Mouse (Mus musculus) kidney, adult 8-10 months (tissue): ENCODE data around the gene Capn1.

Experiments used
- DNase-seq, 2 experiments: peaks; one replicate each; pipeline ENCODE4 v3.0.0; 2022

Capn1 gene

DNA sequence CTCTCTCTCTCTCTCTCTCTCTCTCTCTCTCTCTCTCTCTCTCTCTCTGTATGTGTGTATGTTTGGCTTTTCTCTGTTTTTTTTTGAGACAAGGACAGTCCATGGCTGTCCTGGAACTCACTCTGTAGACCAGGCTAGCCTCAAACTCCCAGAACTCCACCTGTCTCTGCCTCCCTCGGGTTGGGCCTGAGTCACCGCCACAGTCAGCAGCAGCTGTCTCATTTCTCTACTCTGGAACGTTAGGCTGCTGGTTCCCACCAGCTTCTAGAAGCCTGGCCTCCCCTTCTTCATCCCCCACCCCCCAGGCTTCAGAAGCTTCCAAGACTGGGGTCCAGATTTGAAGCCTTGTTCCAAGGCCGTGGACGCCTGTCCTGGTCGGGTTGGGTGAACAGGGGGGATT lies 26.1 kb downstream of the Capn1 start:
- no peak for DNase-seq

DNA sequence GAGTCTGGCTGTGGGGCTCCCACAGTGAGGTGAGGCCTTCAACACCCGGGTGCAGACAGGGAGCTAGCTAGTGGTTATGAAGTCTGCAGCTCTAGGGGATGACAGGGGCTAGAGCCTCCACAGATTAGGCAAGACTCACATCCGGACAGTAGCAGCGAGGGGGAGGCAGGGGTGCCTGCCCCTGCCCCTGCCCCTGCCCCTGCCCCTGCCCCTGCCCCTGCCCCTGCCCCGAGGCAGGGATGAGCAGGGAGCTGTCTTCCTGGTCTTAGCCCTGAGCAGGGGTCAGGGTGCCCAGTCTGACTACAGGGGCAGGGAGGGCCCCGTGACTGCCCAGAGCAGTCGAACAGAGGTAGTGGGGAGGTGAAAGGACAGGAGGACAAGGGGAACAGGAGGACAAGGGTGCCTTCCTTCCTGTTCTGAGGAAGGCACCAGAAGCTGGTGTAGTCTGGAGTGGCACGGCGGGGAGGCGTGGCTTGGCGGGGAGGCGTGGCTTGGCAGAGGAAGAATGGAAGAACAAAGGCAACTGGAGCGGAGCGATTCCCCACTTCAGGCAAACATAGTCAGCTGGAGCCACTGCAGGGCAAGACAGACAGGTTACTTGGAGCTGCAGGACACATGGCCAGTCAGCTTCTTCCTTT lies 26.8 kb downstream of the Capn1 start:
- peak; percentile 82 to 91 for DNase-seq

DNA sequence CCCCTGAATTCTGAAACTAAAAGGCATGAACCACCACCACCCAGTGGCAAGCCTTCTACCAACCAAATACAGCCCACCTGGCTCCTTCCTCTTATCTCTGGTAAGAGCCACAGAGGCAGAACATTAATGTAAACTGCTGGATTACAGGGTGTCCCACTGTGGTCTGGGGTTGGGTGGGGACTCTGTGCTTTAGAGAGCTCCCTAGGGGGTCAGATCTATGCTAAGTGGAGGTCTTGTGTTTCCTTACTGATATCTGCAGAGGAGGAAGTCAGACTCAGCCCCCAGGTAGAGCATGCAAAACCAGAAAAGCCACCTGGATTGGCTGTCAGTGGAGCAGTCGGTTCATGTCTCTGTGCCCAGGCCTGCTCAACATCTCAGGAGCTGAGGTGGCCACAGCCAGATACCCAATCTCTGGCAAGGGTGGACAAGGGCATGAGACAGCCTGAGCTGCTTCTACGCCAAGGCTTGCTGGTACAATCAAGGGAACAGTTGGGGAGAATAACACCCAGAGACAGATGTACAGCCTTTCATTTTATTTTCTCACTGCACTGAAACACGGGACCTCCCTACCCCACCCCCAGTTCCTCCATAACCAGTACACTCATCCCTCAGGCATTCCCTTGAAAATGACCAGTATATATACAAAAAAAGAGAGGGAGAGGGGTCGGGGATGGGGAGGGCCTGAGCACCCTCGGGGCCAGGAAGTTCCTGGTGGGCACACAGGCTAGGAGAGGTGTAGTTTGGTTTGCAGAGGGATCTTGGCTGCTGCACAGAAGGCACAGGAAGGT lies 27.5 kb downstream of the Capn1 start:
- DNase-seq: no peak

DNA sequence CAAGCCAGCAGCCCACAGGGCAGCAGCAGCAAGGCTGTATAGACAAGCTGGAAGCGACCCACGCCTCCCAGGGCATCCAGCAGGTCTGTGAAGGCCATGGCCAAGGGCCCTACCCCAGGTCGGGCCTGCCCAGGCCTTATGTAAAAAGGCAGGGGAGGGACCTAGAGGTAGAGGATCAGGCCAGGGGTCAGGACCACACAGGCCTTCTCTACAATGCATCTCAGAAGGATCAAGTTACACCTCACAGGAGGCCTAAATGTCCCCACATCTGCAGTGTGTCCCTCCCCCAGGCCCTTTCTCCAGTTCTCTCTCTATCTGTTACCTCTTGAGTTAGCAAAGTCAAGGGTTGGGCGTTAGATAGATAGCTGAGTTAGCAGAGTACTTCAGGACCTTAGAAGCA lies 29.7 kb downstream of the Capn1 start, which contains the start of gene Slc22a20:
Gene Slc22a20 (minus strand): TSS at position 101 of the 400 bp plus-strand sequence.
- no peak for DNase-seq

DNA sequence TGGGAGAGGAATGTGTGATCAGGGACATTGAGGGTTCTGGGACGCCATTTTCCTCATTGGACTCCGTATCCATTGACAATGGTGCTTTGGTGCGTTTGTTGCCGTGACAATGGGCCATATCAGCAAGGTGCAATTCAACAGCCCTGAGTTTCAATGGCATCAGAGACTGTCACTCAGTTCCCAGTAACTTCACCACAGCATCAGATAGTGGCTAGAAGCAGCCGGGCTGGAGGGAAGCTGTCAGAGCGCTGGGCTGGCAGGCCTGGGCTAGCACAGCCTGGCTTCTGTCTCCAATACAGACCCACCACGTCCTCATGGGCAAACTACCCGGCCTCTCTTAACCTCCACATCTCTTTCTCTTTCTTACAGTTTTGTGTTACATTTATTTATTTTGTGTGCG lies 35.2 kb downstream of the Capn1 start:
- no peak for DNase-seq

DNA sequence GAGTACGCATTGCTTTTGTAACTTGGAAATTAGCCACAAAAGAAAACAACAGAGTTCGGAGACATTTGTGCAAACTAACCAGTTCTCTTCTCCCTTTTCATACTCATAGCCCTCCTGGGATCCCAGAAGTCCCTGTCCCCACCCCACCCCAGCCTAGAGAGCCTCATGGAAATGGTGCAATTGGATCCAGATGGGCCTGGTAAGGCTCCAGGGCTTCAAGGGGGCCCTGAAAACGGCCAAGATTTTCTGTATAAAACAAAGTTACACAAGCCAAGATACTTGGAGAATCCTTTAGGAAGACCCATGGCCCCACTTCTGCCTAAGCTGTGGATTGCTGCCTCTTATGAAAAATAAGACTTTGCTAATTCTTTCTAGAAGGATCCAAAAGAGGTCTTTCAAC lies 38.0 kb downstream of the Capn1 start:
- DNase-seq: no peak

DNA sequence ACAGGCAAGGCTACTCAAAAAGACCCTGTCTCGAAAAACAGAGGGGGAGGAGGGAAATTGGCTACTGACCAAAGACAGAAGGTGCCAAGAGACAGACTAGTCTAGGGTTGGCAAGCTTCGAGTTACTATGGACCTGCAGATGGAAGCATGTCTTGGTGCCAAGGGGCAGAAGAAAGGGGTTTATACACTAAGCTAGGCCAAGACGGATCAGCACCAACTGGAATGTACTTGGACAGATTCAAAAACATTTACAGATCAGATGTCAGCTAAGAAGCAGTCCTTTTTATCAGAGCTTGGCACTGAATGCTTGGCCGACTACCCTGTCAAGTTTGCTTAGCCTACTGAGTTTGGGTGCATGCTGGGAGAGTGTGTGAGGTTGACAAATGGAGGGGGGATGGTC lies 40.0 kb downstream of the Capn1 start:
- DNase-seq: no peak

DNA sequence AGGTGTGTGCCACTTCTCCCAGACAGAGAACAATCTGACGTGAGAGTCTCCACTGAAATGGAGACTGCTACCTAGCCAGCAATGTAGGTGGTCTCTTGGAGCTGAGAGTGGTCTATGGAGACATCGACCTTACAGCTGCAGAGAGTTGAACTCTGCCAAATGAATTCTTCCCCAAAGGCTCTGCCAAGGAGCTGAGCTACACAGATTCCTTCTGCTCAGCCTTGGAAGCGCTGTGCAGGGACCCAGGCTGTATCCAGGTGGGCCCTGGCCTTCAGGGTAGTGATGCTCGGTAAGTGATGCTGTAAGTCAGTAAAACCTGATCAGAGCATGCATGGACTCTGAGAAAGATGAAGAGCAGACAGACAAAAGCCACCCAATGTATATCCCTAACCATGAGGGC lies 40.6 kb downstream of the Capn1 start:
- DNase-seq: no peak

DNA sequence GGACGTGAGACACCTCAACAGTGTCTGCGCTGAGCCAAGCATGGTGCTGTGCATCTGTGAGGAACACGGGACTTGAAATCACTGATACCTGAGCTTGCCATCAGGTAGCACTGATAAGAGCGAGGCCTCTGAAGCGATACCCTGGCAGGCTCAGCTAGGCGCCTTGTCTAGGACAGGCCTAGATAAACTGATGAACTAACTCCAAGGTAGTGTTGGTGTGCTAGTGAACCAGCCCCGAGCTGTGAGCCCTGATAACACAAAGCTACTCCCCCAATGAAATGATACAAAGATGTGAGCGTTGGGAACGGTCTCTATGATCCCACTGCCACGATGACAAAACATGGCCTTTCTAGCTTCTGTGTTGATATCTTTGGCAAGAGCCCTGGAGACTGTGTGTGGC lies 48.0 kb downstream of the Capn1 start:
- no peak for DNase-seq

DNA sequence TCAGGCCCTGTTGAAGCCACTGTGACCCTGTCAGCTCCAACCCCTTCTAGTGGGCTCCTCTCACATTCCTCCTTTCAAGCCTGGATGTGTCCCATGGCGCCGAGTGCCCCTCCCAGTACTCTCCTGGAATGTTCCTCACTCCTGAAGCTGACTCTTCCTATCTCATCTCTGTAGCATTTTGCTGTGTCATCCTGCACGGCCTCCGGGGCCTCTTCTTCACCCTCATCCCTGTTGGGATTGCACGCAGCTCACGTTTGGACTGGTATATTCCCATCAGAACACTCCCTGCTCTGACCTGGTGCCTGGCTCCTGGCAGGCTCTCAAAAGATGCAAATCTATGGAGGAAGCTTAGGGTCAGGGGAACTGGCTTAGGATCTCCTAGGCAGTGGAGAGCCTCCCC lies 48.9 kb downstream of the Capn1 start:
- no peak for DNase-seq

DNA sequence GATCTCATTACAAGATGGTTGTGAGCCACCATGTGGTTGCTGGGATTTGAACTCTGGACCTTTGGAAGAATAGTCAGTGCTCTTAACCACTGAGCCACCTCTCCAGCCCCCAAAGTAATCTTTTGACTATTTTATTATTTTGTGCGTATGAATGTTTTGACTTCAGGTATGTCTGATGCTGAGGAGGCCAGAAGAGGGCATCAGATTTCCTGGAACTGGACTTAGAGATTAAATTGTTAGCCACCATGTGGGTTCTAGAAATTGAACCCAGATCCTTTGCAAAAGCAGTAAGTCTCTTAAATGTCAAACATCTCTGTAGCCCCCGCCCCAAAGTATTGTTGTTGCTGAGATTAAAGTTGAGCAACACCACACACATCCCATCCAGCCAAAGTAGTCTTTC lies 49.8 kb downstream of the Capn1 start:
- no peak for DNase-seq

DNA sequence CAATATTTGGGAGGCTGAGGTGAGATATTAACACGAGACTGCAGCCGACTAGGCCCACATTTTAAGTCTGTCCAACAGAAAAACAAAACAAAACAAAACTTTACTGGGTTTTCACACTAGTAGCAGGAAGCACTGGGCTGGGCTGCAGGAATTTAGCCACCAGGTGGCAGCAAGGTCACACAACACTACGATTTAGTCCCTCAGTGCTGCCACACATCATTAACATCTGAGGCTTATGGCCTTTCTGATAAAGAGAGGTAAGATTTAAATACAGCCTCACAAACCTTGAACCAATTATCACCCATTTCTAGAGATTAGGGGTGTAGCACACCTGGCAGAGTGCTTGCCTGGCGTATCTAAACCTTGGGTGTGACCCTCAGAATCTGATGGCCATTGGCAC lies 50.4 kb downstream of the Capn1 start:
- DNase-seq: peak in 1 of 2 experiments; percentile 84

DNA sequence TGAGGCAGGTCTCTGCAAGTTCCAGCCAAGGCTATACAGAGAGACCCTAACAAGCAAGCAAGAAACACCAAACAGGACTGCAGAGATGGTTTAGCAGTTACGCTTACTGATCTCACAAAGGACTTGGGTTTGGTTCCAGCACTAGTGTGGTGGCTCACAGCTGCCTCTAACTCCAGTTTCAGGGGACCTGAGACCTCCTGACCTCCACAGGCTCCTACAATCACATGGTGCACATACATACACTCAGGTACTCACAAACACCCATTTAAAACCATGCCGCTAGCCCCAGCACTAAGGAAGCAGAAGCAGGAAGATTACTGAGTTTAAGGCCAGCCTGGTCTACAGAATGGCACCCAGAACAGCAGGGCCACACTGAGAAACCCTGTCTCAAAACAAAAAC lies 50.9 kb downstream of the Capn1 start:
- no peak for DNase-seq

DNA sequence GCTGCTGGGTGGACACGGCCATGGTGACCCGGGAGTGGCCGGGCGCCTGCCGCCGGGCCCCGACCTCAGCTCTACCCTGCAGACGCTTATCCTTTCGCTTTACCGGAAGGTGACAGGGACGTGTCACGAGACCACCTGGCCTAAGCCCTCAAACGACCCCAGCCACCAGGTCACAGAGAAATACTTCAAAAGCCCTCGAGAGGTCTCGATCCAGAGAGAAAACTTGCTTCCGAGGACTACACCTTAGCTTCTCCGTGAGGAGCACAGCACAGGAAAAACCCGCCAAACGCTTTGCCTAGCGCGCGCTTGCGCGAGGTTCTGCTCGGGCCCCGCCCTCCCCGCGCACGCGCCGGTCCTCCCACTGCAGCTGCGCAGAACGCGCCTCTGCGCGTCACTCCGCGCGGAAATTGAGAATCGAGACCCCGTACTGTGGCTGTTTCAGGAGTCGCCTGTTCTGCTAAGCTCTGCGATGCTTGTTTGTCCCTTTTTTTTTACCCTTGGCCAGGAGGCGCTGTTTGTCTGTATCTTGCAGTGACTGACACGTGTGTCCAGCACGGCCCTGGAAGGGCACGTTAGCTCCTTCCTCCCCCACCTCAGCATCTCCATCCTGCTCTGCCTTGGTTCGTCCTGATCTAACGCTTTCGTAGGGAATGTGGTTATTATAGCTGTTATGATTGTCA lies 51.7 kb downstream of the Capn1 start, which contains the start of gene Pola2:
Gene Pola2 (minus strand): TSS at position 320 of the 680 bp plus-strand sequence.
- peak; percentile 79 to 89 for DNase-seq

DNA sequence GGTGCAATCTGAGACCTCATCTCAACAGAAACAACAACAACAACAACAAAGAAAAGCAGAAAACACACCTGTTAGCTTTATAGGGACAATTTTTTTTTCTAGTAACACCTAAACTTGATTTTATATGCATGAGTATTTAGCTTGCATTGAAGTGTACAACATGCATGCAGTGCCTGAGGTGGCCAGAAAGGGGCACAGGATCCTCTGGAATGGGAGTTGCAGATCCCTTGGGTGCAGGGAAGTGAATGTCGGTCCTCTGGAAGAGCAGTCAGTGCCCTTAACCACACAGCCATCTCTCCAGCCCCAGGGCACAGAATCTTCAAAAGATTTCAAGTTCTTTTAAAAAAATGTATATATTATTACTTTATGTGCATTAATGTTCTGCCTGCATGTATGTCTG lies 53.0 kb downstream of the Capn1 start:
- DNase-seq: no peak

DNA sequence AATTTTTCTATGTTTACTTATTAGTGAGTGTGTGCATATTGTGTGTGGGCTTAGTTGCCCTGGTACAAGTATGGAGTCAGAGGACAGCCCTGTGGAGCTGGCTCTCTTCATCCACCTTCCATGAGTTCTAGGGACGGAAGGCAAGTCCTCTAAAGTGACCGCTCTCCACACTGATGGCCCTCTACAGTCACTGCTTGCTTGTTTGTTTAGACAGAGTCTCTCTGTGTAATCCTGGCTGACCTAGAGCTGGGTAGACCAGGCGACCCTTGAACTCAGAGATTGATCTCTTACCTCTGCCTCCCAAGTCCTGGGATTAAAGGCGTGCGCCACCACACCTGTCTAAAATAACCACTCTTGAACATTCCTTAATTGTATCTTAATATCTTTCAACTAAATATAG lies 58.3 kb downstream of the Capn1 start:
- DNase-seq: no peak

DNA sequence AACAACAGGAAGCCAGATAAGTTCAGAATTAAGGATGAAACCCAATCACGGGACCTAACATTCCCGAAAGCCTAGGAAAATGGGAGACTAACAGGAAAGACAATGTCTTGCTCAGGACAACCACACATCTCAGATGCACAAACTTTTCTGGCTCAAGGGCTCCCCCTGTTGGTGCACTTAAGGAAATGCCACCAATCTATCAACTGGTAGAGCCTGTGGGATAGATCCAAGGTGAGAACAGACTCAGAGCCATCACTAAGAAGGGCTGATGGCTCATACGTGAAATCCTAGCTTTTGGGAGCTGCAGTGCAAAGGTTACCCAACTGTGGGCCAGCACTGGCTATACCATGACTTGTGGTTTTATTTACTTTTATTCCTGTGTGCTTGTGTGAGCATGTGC lies 59.0 kb downstream of the Capn1 start:
- peak; percentile 80 to 84 for DNase-seq

DNA sequence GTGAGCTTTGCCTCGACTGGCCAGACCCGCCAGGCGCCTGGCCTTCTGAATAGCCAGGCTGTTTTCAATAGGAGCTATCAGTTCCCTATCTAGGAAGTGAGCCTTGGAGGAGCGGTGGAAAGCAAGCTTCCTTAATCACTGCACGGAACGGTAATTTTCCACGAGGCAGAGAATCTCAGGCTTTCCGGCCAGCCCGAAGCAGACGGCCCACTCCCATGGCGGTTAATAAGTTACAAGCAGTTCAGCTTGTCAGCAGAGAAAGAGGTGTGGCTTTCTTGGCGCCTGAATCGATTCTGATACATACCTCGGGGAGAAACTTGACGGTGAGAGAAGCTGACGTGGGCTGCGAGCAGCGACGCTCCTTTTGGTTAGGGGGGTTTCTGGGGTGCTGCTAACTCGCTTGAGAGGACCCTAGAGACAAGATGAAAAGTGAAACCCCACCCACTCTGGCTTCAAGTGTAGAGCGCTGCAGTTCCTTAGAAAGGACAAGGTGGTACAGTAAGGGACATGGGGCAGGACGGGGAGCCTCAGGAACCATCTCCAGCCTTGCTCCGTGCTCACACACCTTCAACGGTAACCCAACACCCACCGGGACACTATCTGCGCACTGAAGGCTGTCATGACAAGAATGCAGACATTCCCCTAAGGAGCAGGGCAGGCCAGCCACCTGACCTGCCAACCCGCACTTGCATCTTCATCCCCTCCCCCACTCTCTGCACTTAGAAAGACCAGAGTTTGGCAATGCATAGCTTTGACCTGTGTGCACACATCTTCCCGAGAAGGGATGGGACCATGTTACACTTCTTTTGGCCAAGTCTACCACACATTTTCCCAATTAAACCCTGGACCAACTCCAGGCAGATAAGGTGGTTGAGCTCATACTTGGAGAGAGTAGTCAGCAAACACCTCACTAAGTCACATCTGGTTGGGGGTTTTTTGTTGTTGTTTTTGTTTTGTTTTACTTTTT lies 59.7 kb downstream of the Capn1 start:
- DNase-seq: peak; percentile 84 to 88

DNA sequence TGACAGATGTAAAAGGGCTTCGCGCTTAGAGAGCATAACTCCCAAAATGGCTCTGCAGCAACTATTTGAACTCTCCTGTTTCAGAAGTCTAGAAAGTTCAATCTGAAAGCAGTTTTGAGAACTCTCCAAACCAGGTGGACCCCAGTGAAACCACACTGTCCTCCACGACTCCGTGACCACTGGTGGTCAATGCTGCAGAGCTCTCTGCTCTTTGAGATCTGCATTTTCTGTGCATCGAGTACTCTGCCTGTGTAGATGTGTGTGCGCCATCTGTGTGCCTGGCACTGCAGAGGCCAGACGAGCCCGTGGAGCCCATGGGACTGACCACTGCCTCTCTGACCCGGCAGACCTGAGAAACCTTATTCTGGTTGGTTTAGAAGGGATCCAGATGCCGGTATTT lies 60.8 kb downstream of the Capn1 start:
- DNase-seq: no peak

DNA sequence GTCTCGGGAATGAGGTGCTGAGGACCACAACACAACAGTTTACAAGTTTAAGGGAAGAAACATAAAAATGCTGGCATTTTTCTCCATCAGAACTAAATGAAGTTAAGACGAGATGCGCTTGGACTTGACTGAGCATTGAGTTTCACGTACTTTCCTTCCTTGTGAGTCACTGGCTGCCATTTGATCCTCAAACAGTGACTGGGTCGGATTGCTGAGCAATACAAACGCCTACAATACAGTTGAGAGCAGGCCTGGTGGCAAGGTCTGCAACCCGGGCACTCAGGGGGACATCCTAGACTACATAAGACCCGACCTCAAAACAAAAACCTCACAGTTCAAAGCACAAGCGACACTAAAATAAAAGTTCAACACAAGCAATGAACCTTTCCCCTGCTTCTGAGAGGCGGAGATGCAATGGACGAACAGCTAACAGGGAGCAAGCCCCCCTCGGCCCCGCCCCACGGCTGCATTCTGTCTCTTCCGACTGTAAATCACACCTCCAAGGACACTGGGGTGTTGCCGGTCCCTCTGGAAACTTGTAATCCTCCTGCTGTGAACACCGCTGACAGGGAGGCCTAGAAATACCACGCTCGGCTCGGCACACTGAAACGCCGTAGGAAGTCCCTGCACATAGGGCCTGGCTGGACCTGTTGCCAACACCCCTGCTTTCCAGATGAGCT lies 61.5 kb downstream of the Capn1 start:
- no peak for DNase-seq

DNA sequence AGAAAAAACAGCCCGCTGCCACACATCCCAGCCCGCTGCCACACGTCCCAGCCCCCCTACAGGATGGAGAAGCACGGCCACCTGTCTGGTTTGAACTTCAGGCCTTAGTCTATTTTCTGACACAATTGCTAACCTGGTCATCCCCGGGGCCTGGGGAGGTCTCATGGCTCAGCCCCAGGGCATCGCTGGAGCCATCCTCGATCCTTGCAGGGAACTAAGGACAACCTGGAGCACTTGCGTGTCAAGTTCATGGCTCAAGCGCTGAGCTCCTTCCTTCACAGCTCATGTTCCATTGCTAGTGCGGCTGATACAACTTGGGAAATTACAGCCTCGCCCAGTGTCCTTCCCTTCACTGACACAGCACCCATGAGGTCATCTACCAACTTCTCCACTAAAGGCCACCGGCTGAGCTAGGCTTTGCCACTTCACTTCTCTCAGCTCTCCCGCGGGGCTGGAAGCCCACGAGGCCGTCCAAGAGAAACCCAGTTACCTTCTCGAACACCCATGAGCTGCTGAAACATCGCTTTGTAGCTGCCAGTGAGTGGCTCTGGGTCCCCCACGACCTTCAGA lies 62.4 kb downstream of the Capn1 start:
- no peak for DNase-seq
